8 mouse cellular contexts compared by ENCODE assay signal in the genomic region with DNA sequence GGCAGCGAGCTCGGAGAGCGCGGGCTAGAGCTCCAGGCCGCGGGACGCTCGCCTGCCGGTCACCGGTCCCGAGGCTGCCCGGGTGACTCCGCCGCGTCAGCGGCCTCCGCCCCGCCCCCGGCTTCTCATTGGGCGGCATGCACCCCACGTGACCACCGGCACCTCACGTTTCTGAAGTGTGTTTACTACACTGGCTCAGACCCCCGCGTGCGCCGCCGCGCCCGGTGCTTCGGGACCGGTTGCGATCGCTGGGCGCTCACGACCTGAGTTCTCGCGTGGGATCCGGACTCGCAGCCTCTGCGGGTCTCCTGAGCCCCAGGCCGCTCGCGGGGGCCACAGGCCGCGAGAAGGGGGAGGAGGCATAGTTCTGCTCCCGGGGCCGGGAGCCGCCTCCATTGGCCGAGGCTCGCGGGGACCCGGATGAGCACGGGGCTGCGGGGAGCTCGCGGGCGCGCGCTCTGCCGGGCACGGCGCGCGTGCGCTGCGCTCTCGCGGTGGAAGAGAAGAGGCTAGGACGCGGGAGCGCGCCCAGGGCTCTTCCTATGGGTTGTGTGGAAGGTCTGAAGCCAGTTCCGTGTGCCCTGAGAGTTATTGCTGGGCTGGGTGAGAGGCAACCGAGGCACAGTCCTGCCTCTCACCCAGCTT. TPM values are rescaled to one million over a fixed set of nuclear protein-coding genes. Genes with fewer than 3 reads are reported as not detected.
DNase-seq lines count a peak whose midpoint lies in the region; ATAC-seq lines count a peak whose summit lies in the region.

A gene (minus strand): TSS at position 101 of the 645 bp plus-strand sequence.

- WGBS in embryonic facial prominence, embryonic 11.5 days, result under 1% methylated on average over 55 of the region's 75 CpGs
- under 1% methylated on average over 61 of the region's 75 CpGs for WGBS in midbrain, embryonic 11.5 days

- intact Hi-C loops in left cerebral cortex, postnatal 4 days (cut with DNase I), result no loop called here

- DNase-seq in adrenal gland, postnatal 25 days, result peak; percentile 97
- DNase-seq in embryonic facial prominence, embryonic 11.5 days (ENCODE audit: low spot score), result peak; percentile 97
- DNase-seq in heart, adult 11 months, result peak; percentile 100
- DNase-seq in kidney, adult 11 months, result peak; percentile 98
- peak; percentile 97 for DNase-seq in left cerebral cortex, postnatal 4 days
- peak; percentile 100 for DNase-seq in midbrain, embryonic 11.5 days (ENCODE audit: low spot score, missing footprints)
- peak; percentile 94 for DNase-seq in right cerebral cortex, postnatal 4 days
- DNase-seq in yolk sac, embryonic 10.5 days (ENCODE audit: low spot score), result peak; percentile 96

- H3K4me3 ChIP-seq in embryonic facial prominence, embryonic 11.5 days (ENCODE audit: low read depth, low read length), result peak within 1 kb of the TSS; percentile 83
- H3K4me3 ChIP-seq in midbrain, embryonic 11.5 days (ENCODE audit: low read depth, low read length), result peak within 1 kb of the TSS; percentile 84

- no peaks in the 10 kb centered on the region for H3K27me3 ChIP-seq in embryonic facial prominence, embryonic 11.5 days (ENCODE audit: control insufficient read depth, insufficient read depth, low read length)
- H3K27me3 ChIP-seq in midbrain, embryonic 11.5 days (ENCODE audit: control insufficient read depth, insufficient read depth, low read length), result no peaks in the 10 kb centered on the region

- peak; percentile 95 for ATAC-seq in embryonic facial prominence, embryonic 11.5 days (replicated peaks; ENCODE audit: insufficient number of reproducible peaks, low FRiP score, low TSS enrichment, low read depth)
- ATAC-seq in midbrain, embryonic 11.5 days (ENCODE audit: low FRiP score), result peak; percentile 97

- H3K4me1 ChIP-seq in embryonic facial prominence, embryonic 11.5 days (ENCODE audit: control insufficient read depth, insufficient read depth, low read length), result no peaks in the 10 kb centered on the region
- H3K4me1 ChIP-seq in midbrain, embryonic 11.5 days (ENCODE audit: control insufficient read depth, insufficient read depth, low read length), result peaks cover 7% of the 10 kb centered on the region

- H3K9me3 ChIP-seq in embryonic facial prominence, embryonic 11.5 days (replicated peaks; ENCODE audit: control insufficient read depth, low read length), result no peaks in the 10 kb centered on the region
- H3K9me3 ChIP-seq in midbrain, embryonic 11.5 days (ENCODE audit: control insufficient read depth, low read length), result no peaks in the 10 kb centered on the region

- H3K36me3 ChIP-seq in embryonic facial prominence, embryonic 11.5 days (replicated peaks; ENCODE audit: control insufficient read depth, insufficient read depth, low read depth, low read length), result no peaks in the 10 kb centered on the region
- no peaks in the 10 kb centered on the region for H3K36me3 ChIP-seq in midbrain, embryonic 11.5 days (ENCODE audit: control insufficient read depth, insufficient read depth, low read length)

- peak within 1 kb of the TSS; percentile 62; the same call in 1 of the 2 replicates for H3K27ac ChIP-seq in embryonic facial prominence, embryonic 11.5 days (replicated peaks; ENCODE audit: low read depth, low read length)
- H3K27ac ChIP-seq in midbrain, embryonic 11.5 days (ENCODE audit: low read depth, low read length), result peak within 1 kb of the TSS; percentile 71

- peak within 1 kb of the TSS; percentile 74 for H3K9ac ChIP-seq in embryonic facial prominence, embryonic 11.5 days (replicated peaks; ENCODE audit: low read length)
- peak within 1 kb of the TSS; percentile 83 for H3K9ac ChIP-seq in midbrain, embryonic 11.5 days (ENCODE audit: low read length)

- H3K4me2 ChIP-seq in embryonic facial prominence, embryonic 11.5 days (ENCODE audit: low read depth, low read length), result peak within 1 kb of the TSS; percentile 99
- peak within 1 kb of the TSS; percentile 81 for H3K4me2 ChIP-seq in midbrain, embryonic 11.5 days

RNA-seq across cellular contexts. Expression of the gene that starts here (rescaled TPM):
- 6.9 and 11.8 TPM in 2 replicates for total RNA-seq in adrenal gland, postnatal 25 days (2021)
- polyA plus RNA-seq in embryonic facial prominence, embryonic 11.5 days (2014; fragmentation: Nextera tagmentation; extraction: Ambion mirVana), result 33.6 and 34.0 TPM in 2 replicates
- 10 to 100 TPM; 23.9 to 26.6 TPM for total RNA-seq in left cerebral cortex, postnatal 4 days (2021)
- 33.1 and 38.5 TPM in 2 replicates for polyA plus RNA-seq in midbrain, embryonic 11.5 days (2014; fragmentation: Nextera tagmentation; extraction: Ambion mirVana)

Comparison
In these comparisons a context has a peak if more than half of its experiments do, and no peak if none do; other contexts are left out.
1. Peak in every context shown above with its lines: DNase-seq, ATAC-seq, H3K4me3 ChIP-seq and H3K27ac ChIP-seq.